Mouse (Mus musculus) natural killer cell, adult 2 months (primary cell): Measurements from ENCODE around the gene Lhpp.
A peak's percentile ranks its signal among the peaks of the same experiment; 100 is the strongest.
"Not testable (repeated sequence)": the region's sequence is repeated elsewhere in the genome, so short reads cannot be mapped to it uniquely, and the experiment has no call there.

Source experiments
- DNase-seq, 2 experiments: peaks; one replicate each; pipeline ENCODE4 v3.0.0; 2022; ENCODE audit warnings: low spot score in 2 of 2

The Lhpp gene

GRCm38 (mm10) chr7:132644605-132645279, 34.3 kb downstream of the Lhpp start:
- no peak for DNase-seq

- DNase-seq: no peak
Observed at GRCm38 (mm10) chr7:132646514-132646913, 36.1 kb downstream of the Lhpp start.

- no peak for DNase-seq
Observed at GRCm38 (mm10) chr7:132654412-132654811, 44.0 kb downstream of the Lhpp start.

GRCm38 (mm10) chr7:132656075-132656474, 45.6 kb downstream of the Lhpp start:
- peak; percentile 78 to 88 for DNase-seq

- DNase-seq: peak; percentile 71 to 87
Observed at GRCm38 (mm10) chr7:132656548-132656947, 46.1 kb downstream of the Lhpp start.

GRCm38 (mm10) chr7:132657371-132658057, 47.1 kb downstream of the Lhpp start:
- DNase-seq: no peak

- DNase-seq: no peak
Observed at GRCm38 (mm10) chr7:132658058-132658450, 47.6 kb downstream of the Lhpp start.

- DNase-seq: no peak
Observed at GRCm38 (mm10) chr7:132658688-132659087, 48.2 kb downstream of the Lhpp start.

- DNase-seq: no peak
Observed at GRCm38 (mm10) chr7:132659633-132660032, 49.2 kb downstream of the Lhpp start.

GRCm38 (mm10) chr7:132662831-132663230, 52.4 kb downstream of the Lhpp start:
- DNase-seq: not testable (repeated sequence)

- no peak for DNase-seq
Observed at GRCm38 (mm10) chr7:132664815-132665214, 54.4 kb downstream of the Lhpp start.

GRCm38 (mm10) chr7:132665664-132666382, 55.4 kb downstream of the Lhpp start:
- no peak for DNase-seq

- DNase-seq: no peak
Observed at GRCm38 (mm10) chr7:132666516-132666915, 56.1 kb downstream of the Lhpp start.

- DNase-seq: no peak
Observed at GRCm38 (mm10) chr7:132668604-132669003, 58.2 kb downstream of the Lhpp start.

GRCm38 (mm10) chr7:132669999-132670862, 59.8 kb downstream of the Lhpp start:
- no peak for DNase-seq

GRCm38 (mm10) chr7:132670863-132671165, 60.4 kb downstream of the Lhpp start:
- no peak for DNase-seq

GRCm38 (mm10) chr7:132672481-132672959, 62.1 kb downstream of the Lhpp start:
- DNase-seq: peak in 1 of 2 experiments; percentile 64

GRCm38 (mm10) chr7:132673931-132674755, 63.7 kb downstream of the Lhpp start:
- no peak for DNase-seq

GRCm38 (mm10) chr7:132675922-132676321, 65.5 kb downstream of the Lhpp start:
- no peak for DNase-seq

GRCm38 (mm10) chr7:132679117-132679516, 68.7 kb downstream of the Lhpp start:
- no peak for DNase-seq

- no peak for DNase-seq
Observed at GRCm38 (mm10) chr7:132679549-132679948, 69.1 kb downstream of the Lhpp start.
